Mouse (Mus musculus) mesoderm, embryonic 11.5 days (tissue): Measurements from ENCODE around the gene Ppp3r1.

ENCODE experiments used
- DNase-seq: peaks from one replicate; pipeline ENCODE4 v3.0.0-alpha.2; 2012; ENCODE audit warnings: low read depth, low spot score

Ppp3r1 gene

DNA sequence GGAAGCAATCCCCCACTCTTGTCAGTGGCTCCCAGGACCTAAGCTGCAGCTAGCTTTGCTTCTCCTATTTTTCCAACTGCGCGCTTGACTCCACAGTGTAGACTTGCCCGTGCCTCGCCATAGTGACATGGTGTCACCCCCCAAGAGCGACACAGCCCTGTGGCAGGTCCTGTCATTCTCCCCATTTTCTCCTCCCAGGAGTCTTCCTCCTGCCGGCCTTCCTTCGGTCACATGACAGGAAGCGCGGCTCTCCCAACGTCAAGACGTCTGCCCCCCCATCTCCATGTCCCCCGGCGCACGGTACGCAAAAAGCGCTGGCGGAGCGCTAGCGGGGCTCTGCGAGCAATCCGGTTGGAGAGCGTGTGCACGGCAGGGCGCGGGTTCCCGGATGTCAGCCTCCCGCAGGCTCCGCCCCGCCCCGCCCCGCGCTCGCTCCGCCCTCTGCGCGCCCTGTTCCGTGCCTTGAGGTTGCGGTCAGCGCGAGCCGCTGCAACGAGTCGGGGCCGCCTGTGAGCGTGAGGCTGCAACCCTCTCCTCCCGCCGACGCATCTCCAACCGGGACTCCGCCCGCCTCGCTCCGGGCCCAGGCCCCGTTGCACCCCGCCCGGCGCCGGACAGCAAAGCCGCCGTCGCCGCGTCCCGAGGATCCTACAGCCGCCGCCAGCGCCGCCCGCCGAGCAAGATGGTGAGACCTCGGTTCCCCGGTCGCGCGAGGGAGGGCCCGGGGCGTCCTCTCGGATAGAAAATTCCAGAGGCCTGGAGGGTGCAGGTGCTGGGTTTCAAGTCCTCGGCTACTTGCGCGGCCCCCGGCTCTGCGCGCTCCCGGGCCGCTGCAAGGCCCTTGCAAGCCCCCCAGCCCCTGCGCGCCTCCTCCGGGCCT lies at the start of gene Ppp3r1:
Gene Ppp3r1, plus strand, starts transcription at position 406 of the 880 bp plus-strand sequence.
- peak; percentile 97 for DNase-seq

DNA sequence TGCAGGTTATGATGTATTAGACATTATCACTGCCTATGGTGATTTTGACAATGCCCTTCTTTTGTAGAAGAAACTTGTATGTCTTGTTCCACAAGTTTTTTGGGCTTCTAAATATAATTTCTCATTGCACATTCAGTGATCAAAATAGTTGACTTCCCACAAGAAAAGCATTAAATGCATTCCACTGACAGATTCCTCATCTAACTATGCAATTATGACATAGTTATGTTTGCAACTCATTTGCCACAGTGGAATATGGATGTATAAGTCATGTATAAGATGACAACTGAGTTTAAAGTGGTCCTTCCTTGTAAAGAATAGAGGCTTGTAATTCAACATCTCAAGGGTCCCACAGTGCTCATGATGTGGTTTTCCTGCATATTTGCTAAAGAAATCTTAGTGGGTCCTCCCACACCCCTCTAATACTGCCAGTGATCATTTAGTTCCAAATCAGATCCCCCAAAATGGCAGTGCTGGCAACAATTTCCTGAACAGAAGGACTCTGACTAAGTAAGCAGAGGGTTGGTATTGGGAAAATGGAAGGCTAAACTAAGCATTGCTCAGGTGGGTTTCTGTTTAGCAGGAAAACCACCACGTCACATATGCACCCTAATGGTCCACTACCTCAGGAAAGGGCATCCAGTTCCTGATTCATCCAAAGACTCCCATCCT lies 46.5 kb upstream of the Ppp3r1 start:
- DNase-seq, result no peak

DNA sequence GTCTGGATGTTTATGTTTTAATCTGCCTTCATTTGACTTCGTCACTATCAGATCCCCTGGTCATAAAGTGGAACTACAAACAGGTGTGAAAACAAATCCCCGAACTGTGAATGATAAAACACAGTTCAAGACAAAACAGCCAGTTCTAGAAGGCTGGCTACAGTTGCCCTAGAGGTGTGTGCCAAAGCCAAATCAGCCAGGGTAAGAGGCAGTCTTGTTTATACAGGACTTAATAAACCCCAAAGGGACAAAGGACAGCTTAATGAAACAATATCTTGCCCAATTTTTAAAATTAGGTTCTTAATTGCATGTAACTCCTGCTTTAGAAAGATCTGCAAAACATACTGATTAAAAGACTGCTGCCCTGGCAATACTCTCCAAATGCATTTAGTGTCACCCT lies 32.6 kb upstream of the Ppp3r1 start:
- DNase-seq, result no peak

DNA sequence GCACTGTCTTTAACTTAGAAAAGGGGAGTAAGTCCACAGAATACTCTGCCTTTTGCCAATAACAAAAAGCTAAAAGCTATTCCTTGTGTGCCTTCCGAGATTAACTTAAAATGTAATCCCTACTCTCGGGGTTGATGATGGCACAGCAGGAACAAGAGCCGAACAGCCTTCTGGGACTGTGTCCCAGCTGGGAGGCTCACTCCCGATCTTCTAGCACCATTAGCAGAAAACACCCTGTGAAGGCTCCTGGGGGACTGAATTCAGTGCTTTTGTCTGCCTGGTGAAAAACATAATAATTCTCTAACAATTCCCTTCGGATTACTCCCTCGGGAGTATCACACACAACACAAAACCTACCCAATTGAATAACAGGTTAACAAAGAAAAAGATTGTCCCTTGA lies 23.4 kb upstream of the Ppp3r1 start:
- DNase-seq, result peak; percentile 12

DNA sequence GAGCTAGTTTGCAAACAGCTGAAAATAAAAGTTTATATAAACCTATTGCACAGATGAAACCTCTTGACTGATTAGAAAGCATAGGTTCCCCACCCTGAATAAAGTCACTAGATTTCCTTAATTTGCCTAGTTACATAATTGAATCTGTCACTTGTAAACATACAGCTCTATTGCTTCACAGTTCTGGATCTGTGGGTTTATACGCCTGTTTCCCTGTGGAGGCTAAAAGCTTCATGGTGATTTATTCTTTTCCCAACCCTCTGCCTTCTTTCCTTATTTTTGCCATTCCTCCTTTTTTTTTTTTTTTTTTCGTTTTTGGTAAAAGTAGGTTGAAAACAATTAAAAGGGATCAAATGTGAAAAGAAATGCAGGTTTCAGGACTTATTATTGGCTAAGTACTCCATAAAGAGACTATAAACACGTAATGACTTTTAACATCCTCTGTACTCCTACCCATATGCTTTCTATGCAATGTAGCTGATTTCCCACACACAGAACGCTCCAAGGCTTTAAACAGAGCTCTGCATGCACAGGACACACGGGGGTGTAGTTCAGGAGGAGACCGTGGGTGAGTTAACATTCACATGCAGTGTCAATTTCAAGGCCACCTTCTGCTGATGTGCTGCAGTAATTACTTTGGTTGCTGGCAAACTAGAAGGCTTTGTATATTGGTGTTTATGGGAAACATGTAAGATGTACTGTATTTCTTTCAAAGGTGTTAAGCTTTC lies 20.6 kb upstream of the Ppp3r1 start:
- DNase-seq, result no peak

DNA sequence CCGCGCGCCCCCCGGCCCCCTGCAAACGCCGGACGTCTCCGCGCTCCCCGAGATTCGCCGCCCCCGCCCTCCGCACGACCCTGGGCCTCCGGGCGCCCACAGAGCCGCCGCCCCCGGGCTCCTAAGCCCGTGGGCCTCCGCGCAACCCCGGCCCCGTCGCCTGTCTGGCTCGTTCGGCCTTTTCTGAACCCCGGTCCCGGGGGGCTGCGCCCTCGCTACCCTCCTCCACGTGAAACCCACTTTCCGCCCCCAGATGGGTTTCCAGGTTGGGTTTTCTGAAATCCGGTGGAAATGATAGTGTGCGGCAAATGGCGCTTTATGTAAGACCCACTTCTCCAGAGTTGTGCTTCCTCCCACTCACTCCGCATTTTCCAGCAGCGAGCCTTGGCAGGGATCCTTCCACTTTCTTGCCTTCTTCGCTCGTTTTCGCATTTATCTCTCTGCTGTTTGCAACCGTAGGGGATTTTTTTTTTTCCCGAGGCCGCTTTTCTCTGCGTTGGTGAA lies 727 bp downstream of the Ppp3r1 start:
- DNase-seq, result peak; percentile 16

DNA sequence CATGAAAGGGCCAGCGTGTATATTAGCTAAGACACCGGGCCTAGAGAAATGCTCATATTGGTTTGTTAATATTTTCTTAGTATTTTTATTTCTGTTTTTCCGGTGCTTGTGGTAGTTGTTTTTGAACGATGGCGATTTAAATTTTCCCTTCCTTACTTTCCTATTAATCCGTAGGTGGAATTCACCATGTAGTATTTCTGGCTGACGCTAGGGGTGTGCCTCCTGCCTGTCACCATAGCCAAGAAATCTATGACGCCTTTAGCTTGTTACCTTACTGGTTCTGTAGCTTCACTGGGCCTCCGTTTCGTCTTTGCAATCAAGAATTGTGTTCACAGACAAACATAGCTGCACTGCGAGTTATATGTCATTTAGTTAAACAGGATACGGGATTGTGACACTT lies 1.2 kb downstream of the Ppp3r1 start:
- DNase-seq, result peak; percentile 61

DNA sequence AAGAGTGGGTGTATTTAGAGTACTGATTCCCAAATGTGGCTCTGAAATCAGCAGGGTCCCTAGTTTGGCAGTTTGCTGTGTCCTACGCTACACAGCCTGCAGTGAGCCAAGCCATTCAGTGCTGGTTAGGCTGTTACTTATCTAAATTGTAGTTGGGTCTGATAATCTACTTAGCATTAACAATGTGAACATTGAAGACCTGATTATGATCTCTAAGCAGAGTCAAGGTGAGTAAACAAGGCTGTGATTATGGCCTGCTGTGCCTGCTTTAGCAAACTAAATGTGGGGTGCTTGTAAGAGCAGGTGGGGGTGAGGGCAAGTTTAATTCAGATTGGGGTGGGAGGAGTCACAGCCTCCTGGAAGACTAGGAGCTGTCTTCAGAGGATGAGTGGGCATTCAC lies 4.9 kb downstream of the Ppp3r1 start:
- DNase-seq, result no peak

DNA sequence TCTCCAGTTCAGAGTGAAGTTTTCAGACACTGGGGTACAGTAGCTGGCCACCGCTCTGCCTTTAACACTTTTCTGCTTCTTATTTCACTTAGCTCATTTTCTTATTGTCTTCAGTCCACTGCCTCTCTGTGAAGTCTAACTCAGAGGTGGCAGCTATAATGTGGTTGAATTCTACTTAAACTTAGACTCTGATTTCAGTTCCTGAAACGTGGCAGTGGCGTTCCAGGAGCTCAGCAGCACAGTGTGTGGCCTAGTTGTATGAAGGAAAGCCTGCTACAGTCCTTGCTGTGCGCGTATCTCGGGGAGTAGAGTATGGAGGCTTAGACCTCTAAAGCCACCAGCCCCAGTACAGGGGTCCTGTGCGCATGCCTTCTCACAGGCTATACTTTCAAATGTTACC lies 7.6 kb downstream of the Ppp3r1 start:
- no peak for DNase-seq

DNA sequence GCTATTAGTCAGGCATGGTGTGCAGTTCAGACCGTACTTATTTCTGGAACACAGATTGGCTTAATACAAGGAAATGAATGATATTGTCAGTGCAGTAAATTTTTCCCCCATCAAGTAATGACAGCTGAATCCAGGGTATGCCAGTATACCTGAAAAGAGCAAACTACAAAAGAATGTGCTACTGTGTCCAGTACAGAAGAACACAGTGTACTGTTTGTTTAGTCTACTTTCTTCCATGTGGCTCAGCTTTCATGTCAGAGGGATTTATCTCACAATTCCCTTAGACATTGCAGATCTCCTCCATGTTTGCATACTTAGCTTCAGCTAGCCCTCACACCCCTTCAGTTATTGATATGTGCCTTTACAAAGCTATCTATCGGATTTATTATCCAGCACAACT lies 10.2 kb downstream of the Ppp3r1 start:
- no peak for DNase-seq

DNA sequence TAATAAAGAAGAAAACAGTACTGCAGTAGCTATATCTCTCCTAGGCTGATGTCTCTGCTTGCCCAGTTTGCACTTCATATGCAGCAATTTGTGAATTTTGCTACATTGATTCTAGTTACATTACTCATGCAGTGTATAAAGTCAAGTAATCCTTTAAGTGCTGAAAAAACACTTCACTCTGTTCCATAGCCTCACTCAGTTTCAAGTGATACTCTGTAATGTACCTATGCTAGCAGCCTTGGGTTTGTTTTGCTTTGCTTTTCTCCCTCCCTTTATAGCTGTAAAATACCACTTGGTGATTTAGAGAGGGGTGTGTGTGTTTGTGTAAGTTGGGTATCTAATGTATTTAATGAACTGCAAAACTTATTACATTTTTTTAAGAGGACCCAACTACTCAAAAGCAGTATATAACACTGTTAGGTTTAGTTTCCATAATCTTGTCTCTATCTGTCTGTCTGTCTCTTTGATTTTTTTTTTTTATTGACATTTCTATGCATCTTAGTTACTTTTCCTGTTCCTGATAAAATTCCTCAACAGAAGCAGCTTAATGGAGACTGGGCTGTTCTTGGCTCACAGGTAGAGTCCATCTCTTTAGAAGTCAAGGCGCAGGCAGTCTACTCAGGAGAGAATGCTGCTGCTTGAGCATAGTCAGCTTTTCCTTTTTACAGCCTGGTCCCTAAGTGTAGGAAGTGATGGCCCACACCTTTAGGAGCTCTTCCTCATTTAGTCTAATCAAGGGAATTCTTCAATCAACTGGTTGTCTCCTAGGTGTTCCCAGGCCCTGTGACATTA lies 12.1 kb downstream of the Ppp3r1 start:
- DNase-seq, result no peak

DNA sequence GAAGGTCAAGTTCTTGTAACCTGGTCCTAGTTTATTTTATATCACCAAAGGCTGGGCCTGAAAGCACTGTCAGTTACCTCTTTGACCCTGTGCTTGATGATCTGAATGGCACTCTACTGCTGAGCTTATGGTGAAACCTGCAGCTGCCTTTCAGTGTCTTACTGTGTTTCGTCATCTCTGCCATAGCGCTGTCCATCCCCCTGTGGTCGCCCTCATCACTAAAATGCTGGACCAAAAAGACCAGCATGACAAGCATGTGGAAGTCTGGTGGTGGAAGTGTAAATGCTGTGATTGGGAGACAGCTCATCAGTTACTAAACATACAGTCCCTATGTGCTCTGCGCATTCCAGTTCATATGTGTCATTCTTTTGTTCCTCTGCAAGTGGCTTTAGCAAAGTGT lies 13.2 kb downstream of the Ppp3r1 start:
- no peak for DNase-seq

DNA sequence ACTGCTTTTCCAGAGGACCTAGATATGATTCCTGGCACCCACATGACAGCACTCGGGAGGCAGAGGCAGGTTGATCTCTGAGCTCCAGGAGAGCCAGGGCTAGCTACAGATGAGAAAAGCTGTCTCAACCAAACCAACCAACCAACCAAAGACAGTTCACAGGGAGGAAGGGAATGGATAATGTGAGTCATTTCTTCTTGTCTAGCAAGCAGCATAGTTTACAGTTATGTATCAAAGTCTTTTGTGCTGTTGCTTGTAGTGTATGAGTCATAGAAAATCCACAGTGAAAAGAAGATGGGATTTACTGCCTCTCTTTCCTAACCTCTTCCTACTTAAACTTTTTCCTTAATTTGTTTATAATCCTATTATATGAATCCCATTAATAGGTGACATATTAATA lies 17.6 kb downstream of the Ppp3r1 start:
- DNase-seq, result no peak

DNA sequence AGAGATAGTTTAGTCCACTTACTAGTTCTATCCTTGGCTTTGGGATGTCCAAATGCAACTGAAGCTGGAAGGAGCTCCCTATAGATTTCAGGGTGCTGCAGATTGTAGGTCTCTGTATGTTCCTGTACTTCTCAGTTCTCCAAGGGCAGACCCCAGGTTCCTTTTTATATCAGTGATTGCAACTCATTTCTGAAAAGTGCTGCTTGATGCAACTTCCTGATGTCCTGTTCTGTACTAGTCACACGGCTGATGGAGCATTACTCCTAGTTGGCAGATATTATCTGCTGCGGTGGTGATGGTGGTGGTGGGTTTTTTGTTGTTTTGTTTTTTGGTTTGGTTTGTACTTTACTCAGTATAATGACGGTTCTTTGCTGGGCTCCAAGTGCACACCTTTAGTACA lies 21.7 kb downstream of the Ppp3r1 start:
- no peak for DNase-seq

DNA sequence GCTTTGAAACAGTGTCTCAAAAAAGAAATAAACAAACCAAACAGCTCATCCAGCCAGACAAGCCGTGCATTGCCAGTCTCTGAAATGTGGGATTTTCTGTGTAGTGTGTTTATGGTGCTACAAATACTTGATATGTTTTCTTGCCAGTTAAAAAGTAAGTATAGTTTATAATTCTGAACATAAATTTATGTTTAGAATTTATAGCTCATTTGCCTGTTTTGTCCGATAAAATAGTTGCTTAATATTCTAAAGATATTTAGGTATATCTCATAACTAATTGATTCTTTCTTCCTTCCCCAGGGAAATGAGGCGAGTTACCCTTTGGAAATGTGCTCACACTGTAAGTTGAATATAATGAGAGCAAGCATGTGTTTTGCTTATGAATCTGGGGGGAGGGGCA lies 22.7 kb downstream of the Ppp3r1 start, which contains the start of gene Wdr92:
Gene Wdr92, plus strand, starts transcription at position 301 of the 400 bp plus-strand sequence.
- DNase-seq, result no peak

DNA sequence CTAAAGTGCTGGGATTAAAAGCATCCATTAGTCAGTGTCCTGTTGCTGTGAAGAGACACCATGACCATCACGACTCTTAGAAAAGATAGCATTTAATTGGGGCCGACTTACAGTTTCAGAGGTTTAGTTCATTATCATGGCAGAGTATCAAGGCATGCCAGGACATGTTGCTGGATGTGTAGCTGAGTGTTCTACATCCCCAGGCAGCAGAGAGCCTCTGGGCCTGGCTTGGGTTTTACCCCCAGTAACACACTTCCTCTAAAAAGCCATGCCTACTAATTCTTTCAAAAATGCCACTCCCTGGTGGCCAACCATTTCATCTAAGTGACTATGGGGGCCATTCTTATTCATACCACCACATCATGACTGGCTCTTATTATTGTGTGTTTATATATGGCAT lies 24.1 kb downstream of the Ppp3r1 start:
- DNase-seq, result no peak

DNA sequence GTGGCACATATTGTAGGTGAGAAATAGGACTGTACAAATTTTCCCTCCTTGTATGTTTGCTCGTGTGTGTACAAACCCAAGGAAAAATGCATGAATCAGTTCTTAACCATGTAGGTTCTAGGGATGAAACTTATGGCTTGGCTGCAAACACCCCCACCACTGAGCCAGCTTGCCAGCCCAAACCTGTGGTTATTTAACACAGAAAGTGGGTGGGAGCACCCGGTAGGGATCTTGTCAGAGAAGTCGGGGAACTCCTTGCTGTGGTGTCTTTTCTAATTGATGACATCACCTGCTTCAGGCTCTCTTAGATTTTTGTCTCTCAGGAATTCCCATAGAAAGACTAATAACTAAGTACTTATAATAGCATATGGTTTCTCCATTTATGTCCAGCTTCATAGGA lies 28.6 kb downstream of the Ppp3r1 start:
- no peak for DNase-seq

DNA sequence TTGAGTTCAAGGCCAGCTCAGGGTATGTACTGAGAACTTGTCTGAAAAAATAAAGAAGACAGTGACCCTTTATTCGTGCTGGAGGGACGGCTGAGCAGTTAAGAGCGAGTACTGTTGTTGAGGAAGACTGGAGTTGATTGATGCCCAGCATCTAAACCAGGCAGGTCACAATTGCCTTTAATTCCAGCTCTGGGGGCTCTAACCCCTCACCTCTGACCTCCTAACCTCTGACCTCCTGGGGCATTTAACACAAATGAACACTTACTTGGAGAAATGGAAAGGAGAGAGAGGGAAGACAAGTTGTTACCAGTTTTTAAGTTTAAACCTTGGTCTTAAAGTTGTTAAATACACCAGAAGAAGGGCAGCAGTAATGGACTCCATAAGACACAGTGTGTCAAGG lies 29.7 kb downstream of the Ppp3r1 start:
- DNase-seq, result peak; percentile 48

DNA sequence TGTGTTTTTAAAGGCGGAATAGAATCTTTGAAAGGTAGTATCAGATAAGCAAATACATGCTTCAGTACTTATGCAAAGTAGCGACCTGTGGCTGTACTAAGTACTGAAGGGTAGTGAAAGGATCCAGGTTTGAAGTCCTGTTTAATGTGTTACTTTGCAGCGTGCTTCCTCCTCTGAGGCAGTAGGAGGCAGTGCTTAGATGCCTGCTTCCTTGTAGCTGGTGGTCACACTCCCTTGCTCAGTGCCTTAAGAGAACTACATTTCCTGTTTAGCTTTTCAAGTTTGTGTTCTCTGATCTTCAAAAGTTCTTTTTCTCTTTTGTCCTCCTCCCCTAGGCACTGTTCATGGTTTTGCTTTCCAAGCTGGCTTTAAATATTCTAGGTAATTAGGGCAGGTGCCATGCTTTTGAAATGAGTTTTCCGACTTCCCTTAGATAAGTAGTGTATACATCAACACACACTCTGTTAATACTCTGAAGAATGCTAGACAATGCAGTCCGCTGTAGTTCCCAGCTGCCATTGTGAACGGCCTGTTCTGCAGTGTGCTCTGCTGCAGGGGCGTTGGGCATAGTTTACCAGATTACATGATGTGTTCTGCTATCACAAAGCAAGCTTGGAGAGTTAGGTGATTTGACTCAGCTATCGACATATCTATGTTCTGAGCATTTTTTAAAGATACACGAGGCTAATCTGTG lies 33.2 kb downstream of the Ppp3r1 start:
- DNase-seq, result no peak

DNA sequence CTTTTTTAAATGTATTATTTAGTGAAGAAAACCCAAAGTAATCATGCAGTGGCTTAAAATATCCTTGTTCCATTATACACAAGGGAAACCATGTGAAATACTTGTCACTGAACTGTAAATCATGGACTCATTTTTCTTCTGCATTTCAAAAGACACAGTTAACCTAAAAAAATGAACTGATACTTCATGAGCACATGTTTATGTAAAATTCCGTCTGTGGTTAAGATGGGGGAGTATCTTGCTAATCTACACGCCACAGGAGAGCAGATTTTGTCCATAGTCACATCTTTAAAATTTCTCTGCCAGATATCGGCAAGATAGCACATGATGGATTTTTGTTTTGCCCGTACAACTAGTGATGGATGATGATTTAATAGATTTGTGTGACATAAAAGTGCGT lies 40.1 kb downstream of the Ppp3r1 start:
- DNase-seq, result no peak
